Mouse (Mus musculus) gastrocnemius, postnatal 36 days (tissue): ENCODE data around the gene Ckap4. TPM values are rescaled to one million over a fixed set of nuclear protein-coding genes. Genes with fewer than 3 reads are reported as not detected.

Source experiments
- DNase-seq, 2 experiments: peaks; one replicate each; pipeline ENCODE4 v3.0.0; 2022
- intact Hi-C: fragments of 180-260 bp; cut with DNase I; formaldehyde crosslinking; loops from one replicate; pipeline ENCODE4 v1.15.1; 2025
- total RNA-seq, 2 experiments: library from RNA; stranded (reverse); gene quantifications; 2 replicates each; pipeline ENCODE4 v1.2.3; 2021

Gene Ckap4
- total RNA-seq, 2 experiments from 2014 or later, result 12.7 to 13.8 TPM

GRCm38 (mm10) chr10:84552477-84552876 is 18.6 kb upstream of the Ckap4 start:
- DNase-seq, result no peak

GRCm38 (mm10) chr10:84551846-84552245 is 18.0 kb upstream of the Ckap4 start:
- intact Hi-C loops, result no loop called here
- DNase-seq, result no peak

More at GRCm38 (mm10) chr10:84552477-84552876, 18.6 kb upstream of the Ckap4 start:
- intact Hi-C loops, result no loop called here

GRCm38 (mm10) chr10:84549920-84550293 is 16.0 kb upstream of the Ckap4 start:
- no peak for DNase-seq
- intact Hi-C loops, result no loop called here

GRCm38 (mm10) chr10:84549146-84549919 is 15.5 kb upstream of the Ckap4 start:
- no peak for DNase-seq
- intact Hi-C loops, result no loop called here

GRCm38 (mm10) chr10:84544841-84545610 is 11.2 kb upstream of the Ckap4 start:
- intact Hi-C loops, result no loop called here
- DNase-seq, result no peak

- DNase-seq, result no peak
- intact Hi-C loops, result no loop called here
Measured at GRCm38 (mm10) chr10:84542802-84543658, 9.2 kb upstream of the Ckap4 start.

GRCm38 (mm10) chr10:84539651-84540050 is 5.8 kb upstream of the Ckap4 start:
- intact Hi-C loops, result no loop called here
- DNase-seq, result no peak

GRCm38 (mm10) chr10:84535859-84536258 is 2.0 kb upstream of the Ckap4 start:
- DNase-seq, result no peak
- intact Hi-C loops, result no loop called here

GRCm38 (mm10) chr10:84535458-84535857 is 1.6 kb upstream of the Ckap4 start:
- DNase-seq, result no peak
- intact Hi-C loops, result no loop called here

GRCm38 (mm10) chr10:84532911-84533882 is 665 bp downstream of the Ckap4 start:
- intact Hi-C loops, result loop anchor here (5.0 kb wide), 1 partner anchor 39 kb away; no protein-coding TSS in a partner anchor
- DNase-seq, result peak; percentile 50 to 55

GRCm38 (mm10) chr10:84532191-84532889 is 1.5 kb downstream of the Ckap4 start:
- DNase-seq, result peak in 1 of 2 experiments; percentile 41
- intact Hi-C loops, result loop anchor here (5.0 kb wide), 1 partner anchor 40 kb away; no protein-coding TSS in a partner anchor

GRCm38 (mm10) chr10:84531576-84531975 is 2.3 kb downstream of the Ckap4 start:
- no peak for DNase-seq
- intact Hi-C loops, result loop anchor here (5.0 kb wide), 1 partner anchor 41 kb away; no protein-coding TSS in a partner anchor

GRCm38 (mm10) chr10:84530388-84530787 is 3.5 kb downstream of the Ckap4 start:
- intact Hi-C loops, result loop anchor here (5.0 kb wide), 1 partner anchor 42 kb away; no protein-coding TSS in a partner anchor
- no peak for DNase-seq

- intact Hi-C loops, result no loop called here
- peak in 1 of 2 experiments; percentile 38 for DNase-seq
Measured at GRCm38 (mm10) chr10:84527631-84528030, 6.2 kb downstream of the Ckap4 start.

GRCm38 (mm10) chr10:84527070-84527469 is 6.8 kb downstream of the Ckap4 start:
- no peak for DNase-seq
- intact Hi-C loops, result no loop called here

- no peak for DNase-seq
- intact Hi-C loops, result no loop called here
Measured at GRCm38 (mm10) chr10:84526488-84526887, 7.4 kb downstream of the Ckap4 start.

GRCm38 (mm10) chr10:84523682-84524081 is 10.2 kb downstream of the Ckap4 start:
- intact Hi-C loops, result no loop called here
- DNase-seq, result no peak

GRCm38 (mm10) chr10:84516414-84516927 is 17.4 kb downstream of the Ckap4 start:
- DNase-seq, result no peak
- intact Hi-C loops, result loop anchor here (5.0 kb wide), 1 partner anchor 106 kb away; the partner anchor contains the start of gene Polr3b
